Mouse (Mus musculus): Measurements from ENCODE around the gene Tspan31.

DNA sequence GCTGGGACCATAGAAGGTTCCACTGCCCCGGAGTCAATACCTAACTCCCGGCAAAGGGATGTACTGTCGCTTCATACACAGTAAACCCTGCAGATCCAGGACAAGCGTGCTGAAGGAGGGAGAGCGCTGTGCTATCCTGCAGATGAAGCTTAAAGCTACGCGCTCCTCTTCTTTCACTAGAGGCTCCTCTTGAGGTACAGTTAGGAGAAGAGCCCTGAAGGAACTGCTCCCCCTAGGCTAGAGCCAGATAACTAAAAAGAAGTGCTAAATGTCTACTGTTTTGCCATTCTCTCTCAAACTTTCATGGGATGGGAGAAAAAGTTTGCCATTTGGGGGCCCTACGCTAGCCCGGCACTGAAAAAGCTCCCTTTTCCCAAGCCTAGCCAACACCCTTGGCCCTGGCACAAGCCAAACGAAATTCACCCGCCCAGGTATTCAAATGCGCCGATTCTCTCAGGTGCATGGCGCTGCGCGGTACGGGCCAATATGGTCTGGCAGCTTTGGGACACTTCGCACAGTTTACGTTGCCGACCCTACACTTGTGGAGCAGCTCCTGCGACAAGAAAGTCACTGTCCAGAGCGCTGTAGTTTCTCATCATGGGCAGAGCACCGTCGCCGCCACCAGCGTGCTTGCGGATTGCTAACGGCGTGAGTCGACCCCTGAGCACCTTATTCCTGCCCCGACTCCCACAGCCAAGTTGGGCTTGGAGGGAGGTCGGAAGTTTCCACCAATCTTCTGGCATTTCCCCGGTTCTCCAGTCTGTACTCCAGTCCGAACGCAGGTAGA lies 21.3 kb downstream of the Tspan31 start:
- TF ChIP-seq EP300 (IDR thresholded peaks at IDR 0.05): no peak
- TF ChIP-seq CTCF (IDR thresholded peaks at IDR 0.05): no peak
